Mouse (Mus musculus) lung, embryonic 14.5 days (tissue): ENCODE measurements around the gene Muc13. TPM values are rescaled to one million over a fixed set of nuclear protein-coding genes. Genes with fewer than 3 reads are reported as not detected.

ENCODE experiments used
- ATAC-seq: fragments of 200-750 bp; cut with Nextera tagmentation; 2 replicates; pipeline ENCODE4 v1.8.0; 2017; ENCODE audit warnings: mild to moderate bottlenecking, moderate TSS enrichment, moderate library complexity; ENCODE audit not compliant: insufficient read depth
- DNase-seq: peaks from one replicate; pipeline ENCODE4 v3.0.0-alpha.2; 2015
- H3K27ac ChIP-seq: fragments of 300-500 bp; sonication (generic); 2 replicates; pipeline ENCODE4 v1.5.1; 2014; ENCODE audit warnings: low read depth, mild to moderate bottlenecking, moderate library complexity
- H3K27me3 ChIP-seq: fragments of 300-500 bp; sonication (generic); 2 replicates; pipeline ENCODE4 v1.6.1; 2014; ENCODE audit warnings: low read length, control low read depth; ENCODE audit not compliant: insufficient read depth
- H3K36me3 ChIP-seq: fragments of 300-500 bp; sonication (generic); 2 replicates; pipeline ENCODE4 v1.6.1; 2014; ENCODE audit warnings: control low read depth; ENCODE audit not compliant: insufficient read depth
- H3K4me1 ChIP-seq: fragments of 300-500 bp; sonication (generic); 2 replicates; pipeline ENCODE4 v1.6.1; 2014; ENCODE audit warnings: antibody characterized with exemption, control low read depth; ENCODE audit not compliant: insufficient read depth
- H3K4me2 ChIP-seq: fragments of 300-500 bp; sonication (generic); 2 replicates; pipeline ENCODE4 v1.6.1; 2014; ENCODE audit warnings: mild to moderate bottlenecking
- H3K4me3 ChIP-seq: fragments of 300-500 bp; sonication (generic); 2 replicates; pipeline ENCODE4 v1.5.1; 2014; ENCODE audit warnings: low read depth, low read length
- H3K9ac ChIP-seq: fragments of 300-500 bp; sonication (generic); 2 replicates; pipeline ENCODE4 v1.6.1; 2014
- H3K9me3 ChIP-seq: fragments of 300-500 bp; sonication (generic); 2 replicates; pipeline ENCODE4 v1.6.1; 2016; ENCODE audit warnings: low read depth, low read length, control low read depth
- CTCF ChIP-seq: IDR thresholded peaks from 2 replicates; pipeline ENCODE4 v1.5.1; 2016; ENCODE audit warnings: antibody characterized with exemption, low read depth
- WGBS: fragments of 180-500 bp; shearing (Covaris S2); extraction: QIAGEN DNeasy Blood & Tissue Kit; methylation state at CpG from one replicate; pipeline ENCODE4 v1.1.7; 2014; 5-methylcytosine and 5-hydroxymethylcytosine counted together
- polyA plus RNA-seq: library from polyadenylated mRNA; unstranded; fragments of >200 nt; fragmentation: Nextera tagmentation; extraction: Ambion mirVana; gene quantifications from 2 replicates; pipeline ENCODE4 v1.2.1, GENCODE M21; 2014

The Muc13 gene
- polyA plus RNA-seq, 1 experiment from 2014 or later, result not detected

- Histone ChIP-seq H3K4me2 (no peak overlapping the region), H3K4me1 (no peaks in the 10 kb centered on the region), H3K27me3 (no peaks in the 10 kb centered on the region), H3K4me3 (no peak overlapping the region), H3K27ac (no peak overlapping the region), H3K9me3 (no peaks in the 10 kb centered on the region), H3K9ac (no peak overlapping the region), H3K36me3 (0 out of 2 replicates have a peak, but pooled peaks cover 3% of the 10 kb centered on the region)
- TF ChIP-seq CTCF, result no peak
- ATAC-seq (no peak), DNase-seq (no peak)
Measured at GRCm38 (mm10) chr16:33853271-33853670, 59.4 kb downstream of the Muc13 start.

GRCm38 (mm10) chr16:33858766-33859165 lies 64.9 kb downstream of the Muc13 start:
- no peak for DNase-seq
- H3K9ac ChIP-seq, result no peak overlapping the region
- H3K27me3 ChIP-seq, result no peaks in the 10 kb centered on the region
- no peak for TF ChIP-seq CTCF
- H3K4me3 ChIP-seq, result no peak overlapping the region
- H3K27ac ChIP-seq, result no peak overlapping the region
- H3K4me1 ChIP-seq, result no peaks in the 10 kb centered on the region
- WGBS, result 76% methylated on average over 2 of the region's 2 CpGs
- H3K4me2 ChIP-seq, result no peak overlapping the region
- no peak for ATAC-seq
- H3K36me3 ChIP-seq, result no peaks in the 10 kb centered on the region
- no peaks in the 10 kb centered on the region for H3K9me3 ChIP-seq

- Histone ChIP-seq H3K27me3 (no peaks in the 10 kb centered on the region), H3K4me1 (no peaks in the 10 kb centered on the region), H3K9me3 (no peaks in the 10 kb centered on the region), H3K9ac (no peak overlapping the region), H3K27ac (no peak overlapping the region), H3K4me2 (no peak overlapping the region), H3K4me3 (no peak overlapping the region), H3K36me3 (no peaks in the 10 kb centered on the region)
- ATAC-seq (no peak), DNase-seq (no peak)
- no peak for TF ChIP-seq CTCF
- WGBS, result 61% methylated on average over 5 of the region's 5 CpGs
Measured at GRCm38 (mm10) chr16:33859380-33859779, 65.5 kb downstream of the Muc13 start.

- no peak overlapping the region for H3K4me3 ChIP-seq
- H3K27me3 ChIP-seq, result no peaks in the 10 kb centered on the region
- H3K27ac ChIP-seq, result no peak overlapping the region
- H3K4me1 ChIP-seq, result no peaks in the 10 kb centered on the region
- no peaks in the 10 kb centered on the region for H3K36me3 ChIP-seq
- WGBS, result 48% methylated on average over 14 of the region's 14 CpGs
- peak; percentile 55 for DNase-seq
- no peaks in the 10 kb centered on the region for H3K9me3 ChIP-seq
- peak; percentile 56; the same call in 1 of the 2 replicates for ATAC-seq
- no peak overlapping the region for H3K4me2 ChIP-seq
- TF ChIP-seq CTCF, result peak; percentile 50
- no peak overlapping the region for H3K9ac ChIP-seq
Measured at GRCm38 (mm10) chr16:33859988-33860700, 66.3 kb downstream of the Muc13 start.

- no peak overlapping the region for H3K4me3 ChIP-seq
- ATAC-seq (no peak), DNase-seq (no peak)
- no peak overlapping the region for H3K9ac ChIP-seq
- no peak overlapping the region for H3K27ac ChIP-seq
- H3K27me3 ChIP-seq, result no peaks in the 10 kb centered on the region
- TF ChIP-seq CTCF, result no peak
- H3K4me1 ChIP-seq, result no peaks in the 10 kb centered on the region
- no peak overlapping the region for H3K4me2 ChIP-seq
- no peaks in the 10 kb centered on the region for H3K9me3 ChIP-seq
- WGBS, result 81% methylated on average over 4 of the region's 4 CpGs
- no peaks in the 10 kb centered on the region for H3K36me3 ChIP-seq
Measured at GRCm38 (mm10) chr16:33862406-33862805, 68.6 kb downstream of the Muc13 start.

- Histone ChIP-seq H3K4me1 (no peaks in the 10 kb centered on the region), H3K9ac (no peak overlapping the region), H3K4me2 (no peak overlapping the region), H3K4me3 (no peak overlapping the region), H3K27ac (no peak overlapping the region), H3K36me3 (no peaks in the 10 kb centered on the region), H3K9me3 (no peaks in the 10 kb centered on the region), H3K27me3 (no peaks in the 10 kb centered on the region)
- ATAC-seq, result no peak
- 82% methylated on average over 5 of the region's 5 CpGs for WGBS
- no peak for DNase-seq
- no peak for TF ChIP-seq CTCF
Measured at GRCm38 (mm10) chr16:33863208-33863751, 69.4 kb downstream of the Muc13 start.

Other genes with a start within 250 kb of the Muc13 start
- gene Heg1, start 109.7 kb upstream of the Muc13 start, polyA plus RNA-seq, result 24.4 and 25.4 TPM in 2 replicates
- gene Itgb5, start 35.6 kb downstream of the Muc13 start, polyA plus RNA-seq, result 57.5 and 64.5 TPM in 2 replicates
- gene Umps, start 173.0 kb downstream of the Muc13 start, polyA plus RNA-seq, result 69.9 and 71.1 TPM in 2 replicates